Mouse (Mus musculus) embryonic fibroblast, embryonic 13.5 days (primary cell): Measurements from ENCODE around the gene Specc1l. TPM values are rescaled to one million over a fixed set of nuclear protein-coding genes. Genes with fewer than 3 reads are reported as not detected.
"Not testable (repeated sequence)": the region's sequence is repeated elsewhere in the genome, so short reads cannot be mapped to it uniquely, and the experiment has no call there.

Experiments
- H3K27ac ChIP-seq: 2 replicates; pipeline ENCODE4 v1.5.1; 2012; ENCODE audit warnings: low read length, control low read depth, inconsistent platforms; ENCODE audit not compliant: insufficient read depth
- H3K4me1 ChIP-seq: 2 replicates; pipeline ENCODE4 v1.6.1; 2011; ENCODE audit warnings: low read length; ENCODE audit not compliant: control insufficient read depth, insufficient read depth
- H3K4me3 ChIP-seq: 2 replicates; pipeline ENCODE4 v1.5.1; 2011; ENCODE audit warnings: mild to moderate bottlenecking, control low read depth, low read length; ENCODE audit not compliant: insufficient read depth
- CTCF ChIP-seq: IDR thresholded peaks from 2 replicates; pipeline ENCODE4 v1.5.1; 2011; ENCODE audit warnings: mild to moderate bottlenecking, control low read depth, low read length, moderate library complexity, borderline replicate concordance; ENCODE audit not compliant: insufficient read depth
- POLR2A ChIP-seq: IDR thresholded peaks from 2 replicates; pipeline ENCODE4 v1.6.1; 2011; ENCODE audit warnings: low read depth, mild to moderate bottlenecking, control low read depth, low read length, moderate library complexity
- polyA plus RNA-seq: library from polyadenylated mRNA; stranded (reverse); fragments of >200 nt; gene quantifications from 2 replicates; pipeline ENCODE4 v1.2.4, GENCODE M21; 2011; ENCODE audit warnings: low read depth; ENCODE audit not compliant: missing spikeins, insufficient read length

Specc1l gene
- polyA plus RNA-seq, 1 experiment, result 39.0 TPM

DNA sequence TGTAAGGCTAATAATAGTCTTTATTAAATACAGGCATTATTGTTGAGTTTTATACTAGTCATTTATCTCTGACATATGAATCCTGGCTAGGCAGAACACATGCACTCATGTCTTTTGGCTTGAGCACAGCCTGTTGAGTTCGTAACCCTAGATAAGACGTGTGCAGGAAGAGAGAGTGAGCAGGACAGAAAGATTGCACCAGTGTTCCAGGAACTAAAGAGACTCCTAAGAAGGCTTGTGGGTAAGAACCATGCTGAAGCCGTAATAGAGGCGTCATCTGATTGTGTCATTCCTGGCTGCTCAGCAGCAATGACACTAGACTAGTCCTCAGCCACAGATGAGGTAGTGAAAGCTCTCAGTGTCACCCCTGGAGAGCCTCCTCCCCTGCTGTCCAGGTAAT, 61.1 kb downstream of the Specc1l start:
- TF ChIP-seq POLR2A (no peak), CTCF (no peak)
- no peaks in the 10 kb centered on the region for H3K4me1 ChIP-seq
- H3K4me3 ChIP-seq, result no peak overlapping the region
- no peak overlapping the region for H3K27ac ChIP-seq

DNA sequence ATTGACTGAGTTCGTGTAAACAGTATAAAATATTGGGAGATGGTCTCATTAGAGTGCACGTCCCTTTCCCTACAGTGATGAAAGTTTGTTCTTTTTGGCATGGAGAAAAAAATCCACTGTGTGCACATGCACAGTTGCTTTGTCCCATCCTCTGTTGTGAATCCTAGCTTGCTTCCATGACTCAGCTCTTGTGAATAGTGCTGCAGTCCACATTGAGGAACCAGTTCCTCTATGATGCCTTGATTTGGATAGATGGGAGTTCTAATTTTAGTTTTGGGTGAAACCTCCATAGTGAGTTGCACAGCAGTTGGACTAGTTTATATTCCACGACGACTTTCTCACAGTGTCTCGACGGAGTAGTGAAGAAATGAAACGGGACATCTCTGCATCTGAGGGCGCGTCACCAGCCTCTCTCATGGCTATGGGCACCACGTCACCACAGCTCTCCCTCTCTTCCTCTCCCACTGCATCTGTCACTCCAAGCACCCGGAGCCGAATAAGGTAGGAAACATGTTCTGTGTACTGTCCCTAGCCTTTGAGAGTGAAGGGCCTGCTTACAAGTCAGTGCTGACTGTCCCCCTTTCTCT, 64.6 kb downstream of the Specc1l start:
- no peak overlapping the region for H3K4me3 ChIP-seq
- H3K27ac ChIP-seq, result no peak overlapping the region
- no peaks in the 10 kb centered on the region for H3K4me1 ChIP-seq
- TF ChIP-seq POLR2A (no peak), CTCF (no peak)

DNA sequence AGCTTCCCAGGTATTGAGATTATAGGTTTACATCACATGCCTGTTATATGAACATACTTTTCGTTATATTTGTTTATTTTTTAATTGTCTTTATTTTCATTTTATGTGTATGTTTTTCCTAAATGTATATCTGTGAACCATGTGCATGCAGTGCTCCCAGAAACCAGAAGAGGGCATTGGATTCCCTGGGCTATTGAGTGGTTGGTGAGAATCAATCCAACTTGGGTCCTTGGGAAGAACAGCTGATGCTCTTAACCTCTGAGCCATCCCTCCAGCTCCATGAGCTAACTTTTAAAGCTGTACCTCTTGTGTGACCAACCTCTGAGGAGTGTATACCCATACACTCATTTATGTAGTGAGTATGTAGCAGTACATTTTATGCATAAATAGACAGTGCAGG, 65.6 kb downstream of the Specc1l start:
- Histone ChIP-seq H3K27ac (no peak overlapping the region), H3K4me3 (no peak overlapping the region)
- TF ChIP-seq CTCF (no peak), POLR2A (no peak)

DNA sequence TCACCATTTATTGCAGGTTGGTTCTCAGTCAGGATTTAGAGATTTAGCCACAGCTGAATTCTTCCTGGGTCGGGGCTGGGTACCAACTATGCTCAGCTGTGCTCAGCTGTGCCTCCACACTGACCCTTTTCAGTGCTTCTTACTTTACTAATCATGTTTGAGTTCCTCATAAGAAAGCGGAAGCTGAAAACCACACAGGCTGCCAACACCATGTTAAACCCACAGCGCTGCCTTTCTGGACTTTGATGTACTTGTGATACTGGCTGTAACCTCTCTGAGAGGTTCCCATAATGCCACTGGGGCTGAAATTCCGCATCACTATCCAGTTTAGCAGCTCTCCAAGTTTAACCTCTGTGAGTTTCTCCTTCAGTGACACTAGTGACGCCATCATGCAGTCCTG, 70.8 kb downstream of the Specc1l start:
- TF ChIP-seq CTCF, result no peak
- no peak for TF ChIP-seq POLR2A
- no peaks in the 10 kb centered on the region for H3K4me1 ChIP-seq
- H3K27ac ChIP-seq, result no peak overlapping the region
- no peak overlapping the region for H3K4me3 ChIP-seq

More for the DNA sequence above, 65.6 kb downstream of the Specc1l start:
- H3K4me1 ChIP-seq, result no peaks in the 10 kb centered on the region

DNA sequence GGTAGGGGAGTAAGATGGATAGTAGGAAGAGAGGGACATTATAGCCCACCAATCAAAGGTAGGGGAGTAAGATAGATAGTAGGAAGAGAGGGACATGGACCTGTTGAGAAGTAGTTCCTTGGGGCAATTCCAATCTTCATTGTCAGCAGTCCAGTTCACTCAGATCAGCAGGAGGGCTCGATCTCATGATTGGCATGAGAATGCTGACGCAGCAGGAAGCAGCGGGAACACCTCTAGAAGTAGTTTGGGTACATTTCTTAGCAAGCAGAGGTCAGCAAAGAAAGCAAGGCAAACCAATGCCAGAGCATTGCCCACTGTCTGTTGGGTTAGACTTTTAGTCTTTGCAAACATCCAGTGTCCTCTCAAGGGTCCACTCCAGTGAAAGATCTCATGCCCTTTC, 71.9 kb downstream of the Specc1l start:
- TF ChIP-seq POLR2A (no peak), CTCF (no peak)
- no peaks in the 10 kb centered on the region for H3K4me1 ChIP-seq
- no peak overlapping the region for H3K27ac ChIP-seq
- H3K4me3 ChIP-seq, result no peak overlapping the region

DNA sequence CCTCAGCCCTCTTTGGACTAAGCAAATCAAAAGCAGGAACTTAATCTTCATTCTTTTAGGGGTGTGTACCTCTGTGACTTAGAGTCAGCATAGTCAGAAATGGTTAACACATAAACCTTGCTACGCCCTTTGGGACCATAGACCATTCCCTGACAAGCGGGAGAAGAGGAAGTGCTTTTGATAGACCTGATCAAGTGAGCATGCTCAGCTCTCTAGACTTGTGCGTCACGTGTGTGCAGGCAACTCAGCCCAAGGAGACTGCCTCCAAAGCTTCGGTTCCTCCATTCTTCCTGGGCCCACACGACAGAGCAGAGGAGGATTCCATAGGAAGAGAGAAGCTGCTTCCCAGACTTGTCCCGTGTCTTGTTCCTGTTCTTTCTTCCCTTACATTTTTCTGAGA, 76.7 kb downstream of the Specc1l start:
- 0 out of 2 replicates have a peak, but pooled peaks cover 2% of the 10 kb centered on the region for H3K4me1 ChIP-seq
- TF ChIP-seq POLR2A, result no peak
- TF ChIP-seq CTCF, result no peak

DNA sequence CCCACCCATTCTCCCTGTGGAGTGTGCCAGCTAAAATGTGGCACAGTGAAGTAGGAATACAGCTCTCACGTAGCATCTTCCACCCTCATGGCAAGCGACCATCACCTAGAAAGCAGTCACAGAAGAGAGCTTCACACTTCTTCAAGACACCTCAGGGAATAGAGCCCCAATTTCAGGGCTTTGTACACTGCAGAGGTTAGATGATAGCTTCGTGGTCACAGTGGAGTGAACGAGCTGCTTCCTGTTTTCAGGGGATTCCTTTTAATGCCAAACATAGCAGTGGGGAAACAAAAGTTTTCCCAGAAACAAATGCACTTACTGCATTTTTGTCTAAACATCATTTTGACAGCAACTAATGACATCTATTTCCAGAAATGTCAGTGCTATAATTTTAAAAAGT, 77.5 kb downstream of the Specc1l start:
- H3K4me1 ChIP-seq, result 0 out of 2 replicates have a peak, but pooled peaks cover 2% of the 10 kb centered on the region
- H3K4me3 ChIP-seq, result no peak overlapping the region
- H3K27ac ChIP-seq, result no peak overlapping the region
- TF ChIP-seq POLR2A (no peak), CTCF (no peak)

More for the DNA sequence above, 76.7 kb downstream of the Specc1l start:
- no peak overlapping the region for H3K27ac ChIP-seq
- no peak overlapping the region for H3K4me3 ChIP-seq

DNA sequence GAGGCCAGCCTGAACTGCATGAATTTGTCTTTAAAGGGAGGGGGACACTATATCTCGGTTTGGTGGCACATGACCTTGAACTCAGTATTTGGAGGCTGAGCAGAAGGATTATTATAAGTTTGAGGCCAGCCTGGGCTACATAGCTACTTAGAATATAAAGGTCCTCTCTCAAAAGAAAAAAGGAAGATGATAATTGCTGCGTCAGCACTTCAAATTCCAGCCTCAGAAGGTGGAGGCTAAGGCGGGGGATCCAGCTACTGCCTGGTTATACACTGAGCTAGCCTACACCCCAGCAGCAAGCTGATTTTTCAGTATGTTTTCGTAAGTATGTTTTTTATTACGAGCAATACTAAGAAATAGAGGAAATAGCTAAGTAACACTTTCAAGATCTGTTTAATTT, 78.8 kb downstream of the Specc1l start:
- H3K4me1 ChIP-seq, result peaks cover 9% of the 10 kb centered on the region
- TF ChIP-seq POLR2A (no peak), CTCF (no peak)
- H3K4me3 ChIP-seq, result no peak overlapping the region
- no peak overlapping the region for H3K27ac ChIP-seq

DNA sequence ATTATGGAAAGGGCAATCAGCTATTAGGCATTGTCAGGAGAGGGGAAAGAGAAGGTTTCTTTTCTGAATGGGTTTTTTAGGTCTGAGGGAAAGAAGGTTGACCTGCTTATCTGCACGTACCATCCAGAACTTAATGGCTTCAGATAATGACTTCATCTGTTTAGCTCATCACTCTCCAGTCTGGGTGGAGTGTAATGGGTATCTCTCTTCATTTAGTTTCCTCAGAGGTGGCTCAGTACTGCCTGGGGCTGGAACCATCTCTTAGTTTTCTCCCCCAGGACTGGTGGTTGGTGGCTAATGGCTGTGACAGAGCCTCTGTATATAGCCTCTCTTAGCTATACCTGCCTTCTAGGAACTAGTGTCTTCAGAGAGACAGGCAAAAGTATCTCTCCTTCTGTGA, 79.5 kb downstream of the Specc1l start:
- peaks cover 9% of the 10 kb centered on the region for H3K4me1 ChIP-seq
- TF ChIP-seq CTCF, result no peak
- no peak for TF ChIP-seq POLR2A
- H3K27ac ChIP-seq, result no peak overlapping the region
- H3K4me3 ChIP-seq, result no peak overlapping the region

DNA sequence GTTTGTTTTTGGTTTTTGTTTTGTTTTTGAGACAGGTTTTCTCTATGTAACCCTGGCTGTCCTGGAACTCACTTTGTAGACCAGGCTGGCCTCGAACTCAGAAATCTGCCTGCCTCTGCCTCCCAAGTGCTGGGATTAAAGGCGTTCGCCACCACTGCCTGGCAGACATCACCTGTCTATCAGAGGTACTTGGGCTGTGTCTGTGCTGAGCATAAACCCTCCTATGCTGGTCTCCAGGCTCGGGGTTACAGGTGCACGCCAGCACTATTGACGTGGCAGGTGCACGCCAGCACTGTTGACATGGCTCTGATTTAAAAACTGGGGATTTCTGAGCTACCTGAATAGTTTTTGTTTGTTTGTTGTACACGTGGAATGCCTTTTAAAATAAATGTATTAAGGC, 80.3 kb downstream of the Specc1l start:
- not testable (repeated sequence) for H3K4me3 ChIP-seq, H3K27ac ChIP-seq

DNA sequence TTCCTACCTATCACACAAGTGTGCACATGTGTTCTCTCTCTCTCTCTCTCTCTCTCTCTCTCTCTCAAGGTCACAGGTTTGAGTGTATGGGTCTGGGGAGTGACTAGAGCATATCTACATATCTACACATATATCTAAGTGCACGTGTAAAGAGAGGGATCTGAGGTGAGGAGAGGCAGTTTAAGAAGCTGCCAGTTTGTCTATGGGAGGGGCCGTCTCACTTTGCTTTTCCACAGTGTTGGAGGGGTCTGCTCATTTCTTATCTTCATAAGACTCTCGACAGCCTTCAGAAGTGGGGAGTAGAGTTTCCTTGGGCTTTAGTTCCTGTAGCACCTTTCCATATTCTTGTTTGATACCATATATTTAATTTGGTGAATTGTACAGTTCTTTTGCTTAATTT, 81.4 kb downstream of the Specc1l start:
- Histone ChIP-seq H3K4me1 (peaks cover 9% of the 10 kb centered on the region), H3K27ac (no peak overlapping the region), H3K4me3 (no peak overlapping the region)
- no peak for TF ChIP-seq POLR2A
- no peak for TF ChIP-seq CTCF

More for the DNA sequence above, 80.3 kb downstream of the Specc1l start:
- H3K4me1 ChIP-seq, result not testable (repeated sequence)
